Mouse (Mus musculus): ENCODE results near the gene Sorbs2. TPM values are rescaled to one million over a fixed set of nuclear protein-coding genes. Genes with fewer than 3 reads are reported as not detected.

Gene Sorbs2
- polyA plus RNA-seq, 1 experiment from 2014 or later: 31.8 TPM

- H3K4me2 ChIP-seq (replicated peaks): no peak overlapping the region
Observed at GRCm38 (mm10) chr8:45874945-45875626, 367.5 kb downstream of the Sorbs2 start.

GRCm38 (mm10) chr8:45876397-45876796 lies 368.8 kb downstream of the Sorbs2 start:
- H3K9me3 ChIP-seq: no peaks in the 10 kb centered on the region
- no peak overlapping the region for H3K4me3 ChIP-seq
- H3K27me3 ChIP-seq: no peaks in the 10 kb centered on the region
- H3K4me1 ChIP-seq: peaks cover 14% of the 10 kb centered on the region; the same call in 1 of the 2 replicates
- no peaks in the 10 kb centered on the region for H3K36me3 ChIP-seq
- ATAC-seq (ENCODE audit: insufficient number of reproducible peaks, insufficient read depth, low FRiP score, low TSS enrichment): no peak
- 85% methylated on average over 5 of the region's 5 CpGs for WGBS
- H3K9ac ChIP-seq: no peak overlapping the region
- no peak overlapping the region for H3K4me2 ChIP-seq (replicated peaks)
- no peak overlapping the region for H3K27ac ChIP-seq

More at GRCm38 (mm10) chr8:45874945-45875626, 367.5 kb downstream of the Sorbs2 start:
- WGBS: 33% methylated on average over 10 of the region's 10 CpGs
- H3K9me3 ChIP-seq: no peaks in the 10 kb centered on the region
- peak overlapping the region; percentile 61 for H3K27ac ChIP-seq
- peaks cover 14% of the 10 kb centered on the region; the same call in 1 of the 2 replicates for H3K4me1 ChIP-seq
- ATAC-seq (ENCODE audit: insufficient number of reproducible peaks, insufficient read depth, low FRiP score, low TSS enrichment): peak; percentile 52; the same call in 1 of the 2 replicates
- no peak overlapping the region for H3K4me3 ChIP-seq
- no peaks in the 10 kb centered on the region for H3K27me3 ChIP-seq
- no peaks in the 10 kb centered on the region for H3K36me3 ChIP-seq
- no peak overlapping the region for H3K9ac ChIP-seq

Other genes starting within 250 kb of the Sorbs2 start
- not detected in 2 replicates for gene F11, start 245.8 kb upstream of the Sorbs2 start, polyA plus RNA-seq (2016; fragmentation: Nextera tagmentation; extraction: Ambion mirVana)
- 0.06 and 0.12 TPM in 2 replicates for gene Klkb1, start 212.9 kb upstream of the Sorbs2 start, polyA plus RNA-seq (2016; fragmentation: Nextera tagmentation; extraction: Ambion mirVana)
- not detected in 2 replicates for gene Gm45753, start 199.3 kb upstream of the Sorbs2 start, polyA plus RNA-seq (2016; fragmentation: Nextera tagmentation; extraction: Ambion mirVana)
- 1.3 and 1.8 TPM in 2 replicates for gene Cyp4v3, start 174.6 kb upstream of the Sorbs2 start, polyA plus RNA-seq (2016; fragmentation: Nextera tagmentation; extraction: Ambion mirVana)
- 10.1 and 13.0 TPM in 2 replicates for gene Fam149a, start 125.5 kb upstream of the Sorbs2 start, polyA plus RNA-seq (2016; fragmentation: Nextera tagmentation; extraction: Ambion mirVana)
- 1.2 and 1.4 TPM in 2 replicates for gene Tlr3, start 96.7 kb upstream of the Sorbs2 start, polyA plus RNA-seq (2016; fragmentation: Nextera tagmentation; extraction: Ambion mirVana)

All from embryonic facial prominence, embryonic 12.5 days (tissue).